Mouse (Mus musculus): Measurements from ENCODE around the gene Ccdc96.

The Ccdc96 gene

GRCm38 (mm10) chr5:36525216-36525615 is 40.8 kb downstream of the Ccdc96 start:
- DNase-seq (ENCODE audit: low spot score in 2 of 2): no peak

GRCm38 (mm10) chr5:36526274-36526673 is 41.9 kb downstream of the Ccdc96 start:
- DNase-seq (ENCODE audit: low spot score in 2 of 2): no peak

GRCm38 (mm10) chr5:36526921-36527320 is 42.5 kb downstream of the Ccdc96 start:
- DNase-seq (ENCODE audit: low spot score in 2 of 2): no peak

GRCm38 (mm10) chr5:36529698-36530097 is 45.3 kb downstream of the Ccdc96 start:
- no peak for DNase-seq (ENCODE audit: low spot score in 2 of 2)

GRCm38 (mm10) chr5:36530129-36530751 is 45.9 kb downstream of the Ccdc96 start:
- peak; percentile 34 to 42 for DNase-seq (ENCODE audit: low spot score in 2 of 2)

GRCm38 (mm10) chr5:36534455-36535030 is 50.2 kb downstream of the Ccdc96 start:
- DNase-seq (ENCODE audit: low spot score in 2 of 2): no peak

- no peak for DNase-seq (ENCODE audit: low spot score in 2 of 2)
Measured at GRCm38 (mm10) chr5:36535438-36536176, 51.2 kb downstream of the Ccdc96 start.

- no peak for DNase-seq (ENCODE audit: low spot score in 2 of 2)
Measured at GRCm38 (mm10) chr5:36536424-36536823, 52.0 kb downstream of the Ccdc96 start.
